Mouse (Mus musculus) megakaryocyte, embryonic 14.5 days (primary cell): ENCODE measurements at regions not wholly inside any gene's neighbourhood (a gene's known extent, or its start where the extent isn't known, plus 50 kb on each side); places are given as distances from the start of the nearest gene placed in this dataset.

Experiments used
- FLI1 ChIP-seq: IDR thresholded peaks from 2 replicates; pipeline ENCODE4 v1.6.1; 2012; ENCODE audit warnings: low read length, inconsistent platforms, mixed read lengths
- GATA1 ChIP-seq: IDR thresholded peaks from 3 replicates; pipeline ENCODE4 v1.6.1; 2012; ENCODE audit warnings: mixed read lengths, low read length, inconsistent platforms, borderline replicate concordance

DNA sequence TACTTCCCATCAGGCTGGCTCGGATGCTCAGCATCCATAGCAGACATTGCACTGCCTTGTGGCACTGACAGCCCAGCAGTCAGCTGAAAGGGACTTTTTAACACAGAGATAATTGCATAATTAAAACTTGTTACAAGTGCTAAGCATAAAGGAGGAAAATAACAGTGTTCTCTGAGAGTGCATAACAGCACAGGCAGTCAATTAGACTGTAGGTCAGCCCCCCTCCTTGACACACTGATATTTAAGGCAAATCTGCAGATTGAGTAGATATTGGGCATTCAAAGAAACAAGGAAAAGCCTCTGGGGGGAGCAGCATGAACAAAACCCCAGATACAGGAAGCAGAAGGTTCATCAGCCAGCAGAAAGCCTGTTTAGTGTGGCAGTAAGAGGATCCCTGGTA, 237.8 kb upstream of the Cdh11 start:
- TF ChIP-seq FLI1 (no peak), GATA1 (no peak)
